Mouse (Mus musculus) kidney, postnatal 14 days (tissue): Measurements from ENCODE around the gene Pcolce.

Experiments
- DNase-seq: peaks from one replicate; pipeline ENCODE4 v3.0.0; 2022; ENCODE audit warnings: mixed read lengths

Pcolce gene

GRCm38 (mm10) chr5:137613550-137613949 is at the start of gene Pcolce:
Pcolce (minus strand) TSS chr5:137613784.
- DNase-seq, result no peak

GRCm38 (mm10) chr5:137663057-137663456 is 49.5 kb upstream of the Pcolce start:
- DNase-seq, result no peak

GRCm38 (mm10) chr5:137660064-137660688 is 46.6 kb upstream of the Pcolce start:
- DNase-seq, result no peak

GRCm38 (mm10) chr5:137656977-137657376 is 43.4 kb upstream of the Pcolce start:
- DNase-seq, result peak; percentile 87

GRCm38 (mm10) chr5:137654746-137655145 is 41.2 kb upstream of the Pcolce start:
- DNase-seq, result no peak

- no peak for DNase-seq
These were observed 39.8 kb upstream of the Pcolce start for GRCm38 (mm10) chr5:137653366-137653765.

- peak; percentile 84 for DNase-seq
These were observed 38.9 kb upstream of the Pcolce start for GRCm38 (mm10) chr5:137652474-137652873.

- DNase-seq, result no peak
These were observed 36.3 kb upstream of the Pcolce start for GRCm38 (mm10) chr5:137649669-137650571.

GRCm38 (mm10) chr5:137649251-137649650 is 35.7 kb upstream of the Pcolce start:
- no peak for DNase-seq

GRCm38 (mm10) chr5:137647827-137648601 is 34.4 kb upstream of the Pcolce start:
- DNase-seq, result no peak

- DNase-seq, result peak; percentile 44
These were observed 32.1 kb upstream of the Pcolce start, which contains the start of gene Irs3 for GRCm38 (mm10) chr5:137645652-137646091. Irs3 (minus strand) TSS chr5:137645714.

- peak; percentile 40 for DNase-seq
These were observed 31.6 kb upstream of the Pcolce start for GRCm38 (mm10) chr5:137645091-137645651.

- no peak for DNase-seq
These were observed 30.9 kb upstream of the Pcolce start for GRCm38 (mm10) chr5:137644484-137644883.

- no peak for DNase-seq
These were observed 29.3 kb upstream of the Pcolce start for GRCm38 (mm10) chr5:137642886-137643285.

- DNase-seq, result no peak
These were observed 27.5 kb upstream of the Pcolce start, which contains the start of gene Sap25 for GRCm38 (mm10) chr5:137641054-137641453. Sap25 (plus strand) TSS chr5:137641334.

GRCm38 (mm10) chr5:137639472-137639871 is 25.9 kb upstream of the Pcolce start:
- DNase-seq, result no peak

- DNase-seq, result no peak
These were observed 20.0 kb upstream of the Pcolce start for GRCm38 (mm10) chr5:137633397-137634084.

GRCm38 (mm10) chr5:137631591-137631990 is 18.0 kb upstream of the Pcolce start:
- DNase-seq, result no peak

- peak; percentile 43 for DNase-seq
These were observed 17.6 kb upstream of the Pcolce start for GRCm38 (mm10) chr5:137631171-137631570.

- peak; percentile 83 for DNase-seq
These were observed 17.0 kb upstream of the Pcolce start for GRCm38 (mm10) chr5:137630602-137631001.

- peak; percentile 82 for DNase-seq
These were observed 16.4 kb upstream of the Pcolce start for GRCm38 (mm10) chr5:137629906-137630545.
